Mouse (Mus musculus): ENCODE data around the gene Klrb1b.

Gene Klrb1b

DNA sequence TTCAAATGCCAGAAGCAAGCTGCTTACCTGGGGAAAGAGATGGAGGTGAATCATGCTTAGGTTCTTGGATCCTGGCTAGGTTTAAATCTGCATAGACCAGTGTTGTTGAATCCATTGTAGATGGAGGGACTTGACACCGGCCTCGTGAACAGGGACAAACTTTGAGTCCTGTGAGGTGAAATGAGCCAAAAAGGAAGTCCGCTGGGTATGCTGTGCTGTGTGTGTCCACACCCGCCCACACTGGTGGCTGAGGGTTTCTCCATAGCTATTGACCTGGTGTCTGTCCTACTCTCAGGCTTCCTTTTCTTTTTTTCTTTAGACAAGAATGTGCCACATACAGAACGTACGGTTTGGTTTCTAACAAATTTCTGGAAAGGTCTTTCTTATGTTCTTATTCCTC is at the start of gene Klrb1b, which contains the start of gene Gm44511:
TSS of gene Klrb1b (minus strand) at position 200 of the 400 bp plus-strand sequence.
TSS of gene Gm44511 (minus strand) at position 184 of the 400 bp plus-strand sequence.
- no peak for DNase-seq (ENCODE audit: low read depth, low spot score)

DNA sequence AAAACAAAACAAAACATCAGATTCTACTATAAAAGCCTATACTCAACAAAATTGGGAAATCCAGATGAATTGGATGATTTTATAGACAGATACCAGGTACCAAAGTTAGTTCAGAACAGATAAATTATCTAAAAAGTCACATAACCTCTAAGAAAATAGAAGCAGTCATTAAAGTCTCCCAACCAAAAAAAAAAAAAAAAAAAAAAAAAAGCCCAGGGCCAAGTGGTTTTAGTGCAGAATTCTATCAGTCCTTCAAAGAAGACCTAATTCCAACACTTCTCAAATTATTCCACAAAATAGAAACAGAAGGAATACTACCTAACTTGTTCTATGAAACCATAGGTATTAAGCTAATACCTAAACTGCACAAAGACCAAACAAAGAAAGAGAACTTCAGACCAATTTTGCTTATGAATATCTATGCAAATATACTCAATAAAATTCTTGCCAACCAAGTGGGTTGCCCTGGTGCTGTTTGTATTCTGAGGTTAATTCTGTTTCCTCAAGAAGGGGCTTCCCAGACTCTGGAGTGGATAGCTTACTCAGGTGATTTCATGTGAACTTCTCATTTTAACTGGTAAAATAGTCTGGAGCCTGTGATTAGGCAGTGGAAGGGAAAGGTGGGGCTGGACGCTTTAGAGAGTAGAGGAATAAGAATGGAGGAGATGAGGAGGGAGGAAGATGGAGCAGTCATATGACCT is 45.9 kb upstream of the Klrb1b start:
- no peak for DNase-seq (ENCODE audit: low read depth, low spot score)

DNA sequence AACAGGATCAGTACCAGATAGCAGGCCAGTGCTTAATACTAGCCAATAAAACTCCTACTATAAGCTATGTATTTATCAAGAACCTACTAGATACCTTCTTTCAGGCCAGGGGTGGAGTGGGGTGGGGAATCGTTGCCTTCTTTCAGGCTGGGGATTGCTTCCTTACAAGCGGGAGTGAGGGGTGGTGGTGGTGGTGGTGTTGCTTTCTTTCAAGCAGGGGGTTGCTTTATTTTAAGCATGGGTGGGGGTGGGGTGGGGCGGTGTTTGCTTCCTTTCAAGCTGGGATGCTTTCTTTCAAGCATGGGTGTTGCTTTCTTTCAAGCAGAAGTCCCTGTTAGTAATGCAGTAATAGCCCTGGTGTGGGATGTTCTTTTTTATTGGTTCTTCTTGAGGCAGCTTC is 42.7 kb upstream of the Klrb1b start:
- DNase-seq (ENCODE audit: low read depth, low spot score), result no peak

DNA sequence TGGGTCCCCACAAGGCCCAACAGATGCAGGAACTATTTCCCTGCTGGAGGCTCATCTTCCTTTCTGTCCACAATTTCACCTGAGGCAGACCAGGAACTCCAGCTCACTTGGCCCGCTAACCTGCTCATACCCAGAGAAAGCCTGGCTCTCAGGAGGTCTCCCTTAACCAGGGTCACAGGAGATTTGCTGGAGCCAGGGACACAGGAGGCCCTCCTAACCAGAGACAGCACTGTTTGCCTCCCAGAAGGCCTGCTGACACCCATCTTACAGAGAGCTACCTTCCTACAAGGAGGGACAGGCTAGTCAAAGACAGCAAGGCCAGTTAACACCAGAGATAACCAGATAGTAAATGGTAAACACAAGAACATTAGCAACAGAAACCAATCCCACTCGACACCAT is 31.8 kb upstream of the Klrb1b start:
- no peak for DNase-seq (ENCODE audit: low read depth, low spot score)

DNA sequence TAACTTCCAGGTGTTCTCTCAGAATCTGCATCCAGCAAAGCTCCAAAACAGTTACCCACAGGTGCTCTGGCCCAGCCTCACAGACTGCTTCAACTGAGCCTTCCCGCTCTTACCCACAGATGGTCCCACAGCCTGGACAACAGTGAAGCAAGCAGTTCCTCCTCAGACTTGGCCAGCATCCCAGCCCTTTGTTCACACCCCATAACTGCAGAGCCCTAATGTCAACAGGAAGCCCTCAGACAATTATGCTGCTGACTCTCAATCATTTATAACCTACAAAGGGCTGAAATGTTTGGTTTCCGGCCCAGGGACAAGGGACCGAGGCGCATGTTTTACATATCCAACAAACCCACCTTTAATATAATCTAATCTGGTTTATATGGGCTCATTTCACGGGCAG is 30.1 kb upstream of the Klrb1b start:
- no peak for DNase-seq (ENCODE audit: low read depth, low spot score)

DNA sequence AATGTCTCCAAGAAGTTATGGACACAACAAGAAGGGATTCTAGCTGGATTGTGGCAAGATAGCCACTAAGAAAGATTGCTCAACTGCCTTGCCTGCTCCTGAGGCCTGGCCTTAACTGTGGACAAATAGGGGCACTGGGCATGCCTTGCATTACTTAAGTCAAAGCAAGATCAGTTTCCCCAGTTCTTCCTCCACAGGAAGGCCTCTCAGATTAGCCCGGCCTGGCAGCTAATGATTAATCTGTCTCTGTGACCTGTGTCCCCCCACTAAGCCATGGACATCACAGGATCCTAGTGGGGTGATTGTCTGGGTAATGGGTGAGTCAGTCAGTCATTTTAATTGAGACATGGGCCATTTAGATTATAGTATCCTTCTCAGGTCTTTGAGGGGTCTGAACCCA is 29.3 kb upstream of the Klrb1b start:
- no peak for DNase-seq (ENCODE audit: low read depth, low spot score)

DNA sequence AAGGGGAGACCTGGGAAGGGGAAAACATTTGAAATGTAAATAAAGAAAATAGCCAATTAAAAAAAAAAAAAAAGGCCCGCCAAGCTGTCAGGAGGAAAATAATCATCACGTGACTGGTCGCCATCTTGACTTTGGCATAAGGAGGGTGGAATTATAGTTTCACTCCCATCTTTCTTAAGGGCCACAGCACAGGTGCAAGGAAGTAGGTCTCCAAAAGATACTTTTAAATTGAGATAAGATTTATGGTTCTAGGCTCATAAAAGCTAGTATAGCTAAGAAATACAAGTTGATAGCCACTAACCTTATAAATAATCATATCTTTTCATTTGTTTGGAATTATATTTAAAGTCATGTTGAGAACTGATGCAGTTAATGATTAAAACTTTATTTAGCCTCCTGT is 28.8 kb upstream of the Klrb1b start:
- DNase-seq (ENCODE audit: low read depth, low spot score), result no peak

DNA sequence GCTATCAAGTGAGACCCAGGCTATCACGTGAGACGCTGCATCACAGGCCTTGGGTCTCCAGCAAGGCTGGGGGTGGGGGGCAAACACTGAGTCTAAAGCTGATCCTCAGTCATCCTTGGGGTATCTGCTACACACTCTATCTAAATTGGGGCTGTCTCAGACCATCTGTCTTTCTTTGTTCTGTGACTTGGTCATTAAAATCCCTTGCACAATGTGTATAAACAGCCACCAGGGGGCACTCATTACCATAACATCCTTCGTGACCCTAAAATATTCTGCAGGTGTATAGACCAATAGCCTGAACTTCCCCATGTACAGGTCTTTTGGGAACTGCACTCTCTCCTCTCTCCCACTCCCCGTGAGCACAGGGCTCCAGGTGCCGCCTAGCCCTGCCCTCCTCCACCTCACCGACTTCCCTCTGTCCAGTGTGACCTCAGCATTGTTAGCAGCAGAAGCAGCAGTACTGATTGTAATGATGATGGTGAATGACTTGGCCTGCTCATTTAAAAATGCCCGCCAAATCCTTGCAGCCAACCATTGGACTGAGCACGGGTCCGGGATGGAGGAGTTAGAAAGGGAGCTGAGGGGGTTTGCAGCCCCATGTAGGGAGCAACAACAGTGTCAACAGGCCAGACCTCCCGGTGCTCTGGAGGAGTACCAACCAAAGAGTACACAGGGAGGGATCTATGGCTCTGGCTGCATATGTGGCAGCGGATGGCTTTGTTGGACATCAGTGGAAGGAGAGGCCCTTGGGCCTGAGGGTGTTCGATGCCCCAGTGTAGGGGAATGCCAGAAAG is 28.1 kb upstream of the Klrb1b start:
- peak; percentile 76 for DNase-seq (ENCODE audit: low read depth, low spot score)

DNA sequence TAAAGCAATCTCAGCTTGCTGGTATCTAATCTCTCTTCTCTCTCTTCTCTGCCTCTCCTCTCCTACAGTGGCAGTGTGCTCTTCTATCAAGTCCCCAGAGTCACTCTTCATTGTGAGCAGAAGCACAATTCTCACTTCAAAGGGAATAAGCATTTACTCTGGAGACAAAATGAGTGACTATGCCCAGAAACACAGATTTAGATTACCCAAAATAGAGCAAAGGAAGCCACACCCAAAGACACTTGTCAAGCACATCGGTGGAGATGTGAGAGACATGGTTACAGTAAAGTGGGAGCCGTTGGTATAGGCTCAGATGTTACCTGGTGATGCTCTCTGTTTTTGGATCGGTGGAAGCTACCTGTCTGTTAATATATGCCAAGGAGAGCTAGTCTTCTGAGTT is 26.6 kb upstream of the Klrb1b start:
- no peak for DNase-seq (ENCODE audit: low read depth, low spot score)

DNA sequence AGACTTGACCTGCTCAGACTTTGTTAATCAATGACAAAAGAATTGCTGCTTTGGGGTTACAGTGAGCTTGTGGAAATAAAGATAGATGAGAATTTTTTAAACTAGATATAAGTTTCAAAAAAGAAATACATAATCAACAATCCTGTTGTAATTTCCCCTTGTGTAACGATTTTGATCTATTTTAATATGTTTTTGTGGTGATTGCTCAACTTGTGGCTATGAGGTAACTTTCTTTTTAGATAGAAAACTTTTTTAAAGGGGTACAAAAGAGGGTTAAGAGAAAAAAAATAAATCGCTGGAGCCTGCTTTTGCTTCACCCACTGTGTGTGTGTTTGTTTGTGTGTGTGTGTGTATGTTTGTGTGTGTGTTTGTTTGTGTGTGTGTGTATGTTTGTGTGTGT is 25.0 kb upstream of the Klrb1b start:
- no peak for DNase-seq (ENCODE audit: low read depth, low spot score)

DNA sequence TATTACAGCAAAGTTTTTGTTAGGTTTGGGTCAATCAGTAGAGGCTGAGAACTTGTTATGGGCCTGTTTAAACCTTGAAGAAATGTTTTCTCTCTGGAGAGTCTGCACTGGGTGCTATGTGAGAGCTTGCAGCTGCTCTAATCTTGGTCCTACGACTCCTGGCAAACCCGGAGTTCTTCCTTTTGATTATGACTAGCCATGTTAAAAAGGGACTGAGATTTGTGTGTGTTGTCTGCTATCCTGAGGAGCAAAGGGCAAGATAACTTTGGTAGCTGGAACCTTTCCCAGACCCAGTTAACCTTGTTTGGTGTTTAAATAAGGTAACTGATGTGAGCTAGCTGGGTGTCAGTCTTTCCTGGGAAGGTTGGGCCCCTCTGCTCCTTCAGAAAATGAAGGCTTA is 24.5 kb upstream of the Klrb1b start:
- no peak for DNase-seq (ENCODE audit: low read depth, low spot score)

DNA sequence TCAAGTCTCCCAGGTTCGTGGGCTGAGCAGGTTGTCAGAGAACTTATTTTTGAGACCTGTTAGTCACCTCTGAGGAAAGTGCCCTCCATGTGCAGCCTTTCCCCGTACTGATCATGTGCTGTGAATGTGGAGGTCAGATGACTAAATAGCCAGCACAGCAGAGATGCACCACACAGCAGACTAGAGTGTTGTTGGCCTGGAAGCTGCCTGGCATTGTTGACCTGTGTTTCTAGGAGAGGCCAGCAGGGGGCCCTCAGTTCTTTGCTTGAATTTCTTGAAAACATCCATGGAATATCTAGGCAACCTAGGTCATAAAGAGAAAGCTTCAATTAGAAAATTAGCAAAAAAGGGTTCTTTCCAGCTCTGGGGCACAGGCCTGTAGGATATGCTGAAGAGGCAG is 23.8 kb upstream of the Klrb1b start:
- DNase-seq (ENCODE audit: low read depth, low spot score), result peak; percentile 53

DNA sequence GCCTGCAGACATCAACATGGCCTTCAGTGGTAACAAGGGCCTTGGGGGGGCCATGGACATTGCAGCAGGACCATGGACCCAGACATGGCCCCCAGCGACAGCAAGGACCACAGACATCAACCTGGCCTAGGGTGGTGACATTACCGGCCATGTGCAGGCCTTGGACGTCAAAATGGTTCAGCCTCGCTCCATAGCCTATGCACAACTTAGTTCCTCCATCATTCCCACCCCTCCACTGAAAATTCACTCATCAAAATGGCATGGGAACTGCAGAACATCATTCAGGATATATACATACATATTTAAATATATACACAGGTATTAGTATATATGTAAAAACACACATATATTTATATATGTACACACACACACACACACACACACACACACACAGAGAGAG is 21.3 kb upstream of the Klrb1b start:
- no peak for DNase-seq (ENCODE audit: low read depth, low spot score)

DNA sequence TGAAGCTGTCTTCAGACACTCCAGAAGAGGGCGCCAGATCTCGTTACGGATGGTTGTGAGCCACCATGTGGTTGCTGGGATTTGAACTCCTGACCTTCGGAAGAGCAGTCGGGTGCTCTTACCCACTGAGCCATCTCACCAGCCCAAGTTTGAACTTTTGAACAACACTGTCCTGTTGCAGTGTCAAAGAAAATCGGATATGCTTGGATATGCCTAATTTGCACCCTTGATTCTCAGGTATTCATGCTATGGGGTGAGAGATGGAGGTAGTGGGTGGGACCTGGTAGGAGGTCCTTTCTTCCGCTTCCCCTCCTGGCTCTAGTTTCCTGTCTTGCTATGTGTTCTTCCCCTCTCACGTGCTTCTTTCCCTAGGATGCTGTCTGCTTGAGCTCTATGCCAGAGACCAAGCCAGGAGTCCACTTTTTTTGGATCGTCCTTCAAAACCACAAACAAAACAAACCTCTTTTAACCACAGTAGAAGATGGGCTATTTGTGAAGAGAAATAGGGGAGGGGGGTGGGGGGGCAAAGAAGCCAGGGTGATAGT is 19.9 kb upstream of the Klrb1b start:
- DNase-seq (ENCODE audit: low read depth, low spot score), result no peak

DNA sequence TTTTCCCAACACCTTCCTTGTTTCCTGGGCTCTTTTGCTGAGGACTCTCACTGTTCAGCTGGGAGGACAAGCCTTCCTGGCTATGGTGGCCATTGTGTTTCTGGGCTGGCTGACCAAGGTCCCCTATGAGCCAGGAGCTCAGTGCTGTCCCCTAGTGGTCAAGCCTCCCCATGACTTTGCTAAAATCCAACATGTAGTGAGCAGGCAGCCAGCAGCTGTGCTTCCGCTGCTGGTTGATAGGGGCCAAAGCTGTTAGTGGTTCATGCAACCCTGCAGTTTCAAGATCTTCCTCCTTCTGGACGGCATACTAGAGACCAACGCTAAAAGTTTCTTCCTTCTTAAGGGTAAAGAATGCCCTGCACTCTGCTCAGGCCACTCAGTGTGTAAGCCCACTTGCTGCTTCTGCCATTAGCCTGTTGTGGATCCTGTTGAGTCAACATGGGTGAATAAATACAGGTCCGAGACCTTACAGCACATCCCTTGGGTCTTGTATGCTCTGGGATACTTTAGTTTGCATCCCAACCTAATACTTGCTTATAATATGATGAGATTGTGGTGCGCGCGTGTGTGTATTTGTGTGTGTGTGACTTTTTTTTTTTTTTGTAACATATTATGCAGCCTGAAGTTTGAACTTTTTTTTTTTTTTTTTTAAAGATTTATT is 19.3 kb upstream of the Klrb1b start:
- peak; percentile 95 for DNase-seq (ENCODE audit: low read depth, low spot score)

DNA sequence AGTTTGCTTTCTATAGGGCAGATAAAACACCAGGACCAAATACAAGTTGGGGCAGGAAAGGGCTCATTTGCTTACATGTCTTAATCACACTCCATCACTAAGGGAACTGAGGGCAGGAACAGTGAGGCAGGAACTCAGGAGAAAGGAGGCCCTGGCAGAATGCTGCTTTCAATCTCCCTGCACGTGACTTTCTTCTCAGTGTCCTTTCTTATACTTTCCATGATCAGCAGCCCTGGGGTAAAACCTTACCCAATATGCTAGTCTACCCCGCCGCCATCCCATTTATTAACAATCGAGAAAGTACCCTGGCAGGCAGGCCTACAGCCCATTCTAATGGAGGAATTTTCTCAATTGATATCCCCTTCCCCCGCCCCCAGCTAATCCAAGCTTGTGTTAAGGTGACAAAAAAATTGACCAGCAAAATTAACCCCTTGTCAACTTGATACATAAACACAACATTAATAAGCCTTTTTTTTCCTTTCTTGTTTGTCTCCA is 18.5 kb upstream of the Klrb1b start:
- no peak for DNase-seq (ENCODE audit: low read depth, low spot score)

DNA sequence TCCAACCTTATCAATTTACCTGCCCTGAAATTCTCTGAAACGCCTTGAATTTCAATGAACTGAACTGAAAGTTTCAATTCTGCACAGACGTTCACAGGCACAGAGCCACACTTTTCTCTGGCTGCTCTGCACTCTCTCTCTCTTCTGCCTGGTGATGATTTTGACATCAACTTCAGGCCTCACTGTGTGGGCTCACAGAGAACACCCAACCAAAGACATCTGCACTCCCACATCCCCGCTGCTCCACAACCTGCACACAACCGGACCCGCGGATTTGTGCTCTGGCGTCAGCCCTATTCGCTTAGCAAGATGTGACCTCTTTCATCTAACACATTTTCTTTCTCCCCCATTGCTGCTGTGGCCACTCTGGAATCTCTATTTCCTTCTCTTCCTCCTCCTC is 18.0 kb upstream of the Klrb1b start:
- DNase-seq (ENCODE audit: low read depth, low spot score), result no peak

DNA sequence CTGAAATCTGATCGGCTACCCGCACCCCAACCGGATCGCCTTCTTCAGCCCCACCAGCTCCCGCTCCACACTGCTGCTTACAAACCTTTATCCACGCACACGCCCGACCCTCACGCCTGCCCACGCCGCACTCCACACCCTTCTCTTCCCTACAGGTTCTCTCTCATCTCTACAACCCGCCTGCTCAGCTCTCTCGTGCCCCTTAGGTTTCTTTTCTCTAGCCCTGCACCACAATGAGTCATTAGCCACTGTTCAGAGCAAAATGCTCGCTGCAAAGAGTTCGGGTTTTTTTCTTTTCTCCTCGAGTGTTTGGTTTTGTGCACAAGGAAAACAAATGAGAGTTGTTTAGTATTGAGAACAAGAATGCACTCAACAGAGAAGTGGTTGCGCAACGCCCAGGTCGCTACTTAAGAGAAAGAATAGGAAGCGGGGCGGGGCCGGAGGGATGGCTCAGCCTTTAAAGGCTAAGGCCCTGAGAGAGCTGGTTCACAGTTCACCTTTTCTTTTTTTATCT is 17.4 kb upstream of the Klrb1b start:
- DNase-seq (ENCODE audit: low read depth, low spot score), result peak; percentile 47

DNA sequence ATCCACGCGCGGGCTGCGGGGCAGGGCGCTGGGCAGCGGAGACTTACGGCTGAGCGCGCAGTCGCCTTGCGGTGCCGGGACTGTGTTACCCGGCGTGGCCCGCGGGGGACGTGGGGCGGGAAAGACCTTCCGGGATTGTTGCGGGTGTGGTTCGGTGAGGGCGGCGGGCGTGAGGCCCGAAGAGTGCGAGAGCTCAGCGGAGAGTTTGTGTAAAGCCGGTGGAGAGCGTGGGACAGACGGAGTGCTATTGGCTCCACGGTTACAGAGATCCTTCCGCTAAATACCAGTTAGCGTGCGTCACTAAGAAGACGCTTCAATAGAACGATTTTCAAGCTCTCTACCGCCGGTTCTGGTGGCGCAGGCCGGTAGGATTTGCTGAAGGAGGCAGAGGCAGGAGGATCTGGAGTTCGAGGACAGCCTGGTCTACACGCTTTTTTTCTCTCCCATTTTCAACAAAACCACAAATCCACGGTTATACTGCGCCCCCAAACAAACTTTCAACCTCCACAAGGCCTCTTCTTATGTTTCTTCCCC is 16.9 kb upstream of the Klrb1b start:
- DNase-seq (ENCODE audit: low read depth, low spot score), result peak; percentile 98

DNA sequence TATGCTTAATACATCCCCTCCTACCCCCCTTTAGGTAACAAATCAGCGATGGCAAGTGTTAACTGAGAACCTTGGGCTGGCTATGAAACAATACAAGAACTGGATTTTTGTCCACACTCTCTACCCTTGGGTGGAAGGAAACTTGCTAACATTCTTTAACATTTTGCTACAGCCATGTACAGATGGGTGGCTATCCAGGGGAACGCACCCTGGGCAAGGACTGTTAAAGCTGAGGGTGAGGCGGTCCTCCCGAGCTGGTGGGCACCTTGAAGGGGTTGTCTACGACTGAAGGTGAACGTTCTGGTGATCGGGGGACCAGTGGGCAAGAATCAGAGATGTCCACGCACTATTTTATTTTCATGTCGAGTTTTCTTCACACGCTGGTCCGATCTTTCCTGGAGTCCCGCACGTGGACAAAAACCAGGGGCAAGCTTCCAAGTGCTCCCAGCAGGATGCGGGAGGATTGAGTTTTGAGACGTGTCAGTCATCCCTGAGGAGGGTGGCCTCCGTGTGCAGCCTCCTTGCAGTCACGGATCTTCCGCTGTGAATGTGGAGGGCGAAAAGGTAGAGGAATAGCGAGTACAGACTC is 16.3 kb upstream of the Klrb1b start:
- DNase-seq (ENCODE audit: low read depth, low spot score), result no peak

Measured in forelimb bud, embryonic 11.5 days (tissue).